Mouse (Mus musculus): ENCODE measurements around the gene Fry. TPM values are rescaled to one million over a fixed set of nuclear protein-coding genes. Genes with fewer than 3 reads are reported as not detected.

Fry gene
- polyA plus RNA-seq, 1 experiment, result 8.8 TPM

Other genes with a start within 250 kb of the Fry start
- not detected in 2 replicates for gene Rxfp2, start 100.0 kb upstream of the Fry start, polyA plus RNA-seq (2012; rRNA removed)

All from large intestine, adult 2 months (tissue).